Comparison of ENCODE assay signal across 27 mouse cellular contexts in the genomic region with DNA sequence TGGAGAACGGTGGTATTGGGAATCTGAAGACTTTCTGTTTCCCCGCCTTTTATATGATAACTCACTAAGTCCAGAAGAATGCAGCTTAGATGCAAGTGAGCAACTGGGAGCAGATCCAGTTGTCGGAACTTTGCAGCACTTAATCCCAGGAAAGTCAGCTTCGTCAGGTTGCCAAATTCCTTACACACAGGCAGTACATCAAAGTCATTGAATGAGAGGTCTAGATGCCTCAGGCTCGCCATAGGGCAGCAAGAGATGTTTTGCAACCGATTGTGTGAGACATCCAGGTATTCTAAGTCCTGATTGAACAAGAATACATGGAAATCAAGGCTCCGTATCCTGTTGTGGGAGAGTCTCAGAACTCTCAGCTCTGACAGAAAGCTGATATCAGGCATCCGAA. TPM values are rescaled to one million over a fixed set of nuclear protein-coding genes. Genes with fewer than 3 reads are reported as not detected.
DNase-seq lines count a peak whose midpoint lies in the region; ATAC-seq and TF ChIP-seq lines count a peak whose summit lies in the region.
"Had no signal": no experiment of that assay in that cellular context is flagged by ENCODE, and none has a peak within 500 bp of the region (broad histone marks: within the 10 kb centered on the region; RNA-seq: fewer than 3 reads in every experiment).

No protein-coding gene starts in this region.

- no peak overlapping the region for H3K27ac ChIP-seq in embryonic facial prominence, embryonic 14.5 days (replicated peaks; ENCODE audit: low read depth, low read length)
- no peak overlapping the region for H3K27ac ChIP-seq in embryonic facial prominence, embryonic 10.5 days (replicated peaks)
- H3K27ac ChIP-seq in kidney, postnatal 0 days = no peak overlapping the region
- H3K27ac ChIP-seq in midbrain, embryonic 11.5 days (ENCODE audit: low read depth, low read length) = no peak overlapping the region
- H3K27ac ChIP-seq in midbrain, embryonic 13.5 days = no peak overlapping the region
- H3K27ac ChIP-seq: embryonic facial prominence, embryonic 13.5 days; forebrain, embryonic 10.5 days; forebrain, embryonic 12.5 days had no signal

- H3K4me2 ChIP-seq in embryonic facial prominence, embryonic 14.5 days (ENCODE audit: low read depth, low read length) = no peak overlapping the region
- no peak overlapping the region for H3K4me2 ChIP-seq in kidney, postnatal 0 days (ENCODE audit: low read length)
- no peak overlapping the region for H3K4me2 ChIP-seq in midbrain, embryonic 11.5 days
- no peak overlapping the region for H3K4me2 ChIP-seq in midbrain, embryonic 13.5 days (replicated peaks)
- H3K4me2 ChIP-seq: embryonic facial prominence, embryonic 13.5 days; forebrain, embryonic 12.5 days had no signal

- no peak overlapping the region for H3K9ac ChIP-seq in embryonic facial prominence, embryonic 14.5 days (ENCODE audit: low read depth, low read length)
- no peak overlapping the region for H3K9ac ChIP-seq in kidney, postnatal 0 days (ENCODE audit: low read depth, low read length)
- H3K9ac ChIP-seq in midbrain, embryonic 11.5 days (ENCODE audit: low read length) = no peak overlapping the region
- H3K9ac ChIP-seq in midbrain, embryonic 13.5 days (replicated peaks) = no peak overlapping the region
- H3K9ac ChIP-seq: embryonic facial prominence, embryonic 13.5 days; forebrain, embryonic 12.5 days had no signal

- ATAC-seq in embryonic facial prominence, embryonic 14.5 days (ENCODE audit: low read depth) = no peak
- no peak for ATAC-seq in kidney, postnatal 0 days (replicated peaks; ENCODE audit: low FRiP score, low read depth)
- ATAC-seq in midbrain, embryonic 11.5 days (ENCODE audit: low FRiP score) = no peak
- no peak for ATAC-seq in midbrain, embryonic 13.5 days
- ATAC-seq: CD4-positive, CD25-positive, alpha-beta regulatory T cell, adult 4 months; forebrain, embryonic 14.5 days; forebrain, embryonic 16.5 days had no signal

- no peak for TF ChIP-seq CTCF in kidney, postnatal 0 days (IDR thresholded peaks at IDR 0.05; ENCODE audit: low read depth)

- peak; percentile 65 for DNase-seq in embryonic facial prominence, embryonic 14.5 days (ENCODE audit: low spot score)
- no peak for DNase-seq in embryonic facial prominence, embryonic 10.5 days (ENCODE audit: low spot score)
- DNase-seq in kidney, postnatal 0 days (ENCODE audit: low spot score) = peak; percentile 7
- no peak for DNase-seq in kidney, adult 9 months
- DNase-seq in midbrain, embryonic 11.5 days (ENCODE audit: low spot score, missing footprints) = peak; percentile 10
- DNase-seq in gonadal fat pad, adult 2 months (ENCODE audit: low read depth) = peak; percentile 61
- no peak for DNase-seq in embryo, embryonic 9.5 days (ENCODE audit: extremely low spot score)
- DNase-seq: adrenal gland, adult 2 months; adrenal gland, postnatal 10 days; adrenal gland, postnatal 25 days; B cell, adult 2 months; cerebellum, adult 11 months; cerebellum, adult 18-20 months; cerebellum, adult 8-10 months; cerebellum, adult 9-11 months; cerebellum, postnatal 14 days; cerebellum, postnatal 36 days; embryo, embryonic 11 days had no signal

- no peaks in the 10 kb centered on the region for H3K27me3 ChIP-seq in embryonic facial prominence, embryonic 14.5 days (replicated peaks; ENCODE audit: control insufficient read depth, insufficient read depth, low read length)
- no peaks in the 10 kb centered on the region for H3K27me3 ChIP-seq in embryonic facial prominence, embryonic 10.5 days (replicated peaks; ENCODE audit: low read depth, poor library complexity, severe bottlenecking)
- H3K27me3 ChIP-seq in kidney, postnatal 0 days (ENCODE audit: insufficient read depth, low read length) = no peaks in the 10 kb centered on the region
- H3K27me3 ChIP-seq in midbrain, embryonic 11.5 days (ENCODE audit: control insufficient read depth, insufficient read depth, low read length) = no peaks in the 10 kb centered on the region
- no peaks in the 10 kb centered on the region for H3K27me3 ChIP-seq in midbrain, embryonic 13.5 days
- H3K27me3 ChIP-seq: CH12.LX; embryonic facial prominence, embryonic 13.5 days; forebrain, embryonic 12.5 days had no signal

- no peak overlapping the region for H3K4me3 ChIP-seq in embryonic facial prominence, embryonic 14.5 days (ENCODE audit: low read depth, low read length)
- no peak overlapping the region for H3K4me3 ChIP-seq in embryonic facial prominence, embryonic 10.5 days
- H3K4me3 ChIP-seq in kidney, postnatal 0 days (replicated peaks; ENCODE audit: low read depth, low read length) = no peak overlapping the region
- H3K4me3 ChIP-seq in midbrain, embryonic 11.5 days (ENCODE audit: low read depth, low read length) = no peak overlapping the region
- H3K4me3 ChIP-seq in midbrain, embryonic 13.5 days (replicated peaks) = no peak overlapping the region
- H3K4me3 ChIP-seq: embryonic facial prominence, embryonic 13.5 days; forebrain, embryonic 10.5 days; forebrain, embryonic 12.5 days had no signal

- no peaks in the 10 kb centered on the region for H3K4me1 ChIP-seq in embryonic facial prominence, embryonic 14.5 days (ENCODE audit: control insufficient read depth, insufficient read depth, low read length)
- no peaks in the 10 kb centered on the region for H3K4me1 ChIP-seq in embryonic facial prominence, embryonic 10.5 days
- no peaks in the 10 kb centered on the region for H3K4me1 ChIP-seq in kidney, postnatal 0 days (replicated peaks; ENCODE audit: insufficient read depth, low read length)
- no peaks in the 10 kb centered on the region for H3K4me1 ChIP-seq in midbrain, embryonic 11.5 days (ENCODE audit: control insufficient read depth, insufficient read depth, low read length)
- H3K4me1 ChIP-seq in midbrain, embryonic 13.5 days (replicated peaks) = no peaks in the 10 kb centered on the region
- H3K4me1 ChIP-seq: embryonic facial prominence, embryonic 13.5 days; forebrain, embryonic 10.5 days; forebrain, embryonic 12.5 days had no signal

- no peaks in the 10 kb centered on the region for H3K9me3 ChIP-seq in embryonic facial prominence, embryonic 14.5 days (ENCODE audit: control insufficient read depth, low read length)
- no peaks in the 10 kb centered on the region for H3K9me3 ChIP-seq in embryonic facial prominence, embryonic 10.5 days
- H3K9me3 ChIP-seq in kidney, postnatal 0 days (replicated peaks; ENCODE audit: low read length) = no peaks in the 10 kb centered on the region
- H3K9me3 ChIP-seq in midbrain, embryonic 11.5 days (ENCODE audit: control insufficient read depth, low read length) = no peaks in the 10 kb centered on the region
- no peaks in the 10 kb centered on the region for H3K9me3 ChIP-seq in midbrain, embryonic 13.5 days
- H3K9me3 ChIP-seq: embryonic facial prominence, embryonic 13.5 days; forebrain, embryonic 10.5 days; forebrain, embryonic 12.5 days; G1E had no signal

- WGBS in embryonic facial prominence, embryonic 14.5 days = 65% methylated on average over 8 of the region's 8 CpGs
- 84% methylated on average over 8 of the region's 8 CpGs for WGBS in embryonic facial prominence, embryonic 10.5 days
- 69% methylated on average over 8 of the region's 8 CpGs for WGBS in kidney, postnatal 0 days
- WGBS in midbrain, embryonic 11.5 days = 86% methylated on average over 8 of the region's 8 CpGs
- WGBS in midbrain, embryonic 13.5 days = 85% methylated on average over 8 of the region's 8 CpGs

- H3K36me3 ChIP-seq in embryonic facial prominence, embryonic 14.5 days (ENCODE audit: control insufficient read depth, insufficient read depth, low read length) = no peaks in the 10 kb centered on the region
- no peaks in the 10 kb centered on the region for H3K36me3 ChIP-seq in embryonic facial prominence, embryonic 10.5 days (replicated peaks)
- no peaks in the 10 kb centered on the region for H3K36me3 ChIP-seq in kidney, postnatal 0 days (ENCODE audit: insufficient read depth, low read length)
- no peaks in the 10 kb centered on the region for H3K36me3 ChIP-seq in midbrain, embryonic 11.5 days (ENCODE audit: control insufficient read depth, insufficient read depth, low read length)
- no peaks in the 10 kb centered on the region for H3K36me3 ChIP-seq in midbrain, embryonic 13.5 days
- H3K36me3 ChIP-seq: embryonic facial prominence, embryonic 13.5 days; forebrain, embryonic 10.5 days; forebrain, embryonic 12.5 days; G1E had no signal

RNA-seq across cellular contexts. Expression of a gene that starts 5.0 kb away (rescaled TPM):
- 1.6 and 1.7 TPM in 2 replicates for polyA plus RNA-seq in embryonic facial prominence, embryonic 14.5 days (2014; fragmentation: Nextera tagmentation; extraction: Ambion mirVana)
- polyA plus RNA-seq in embryonic facial prominence, embryonic 10.5 days (2016; fragmentation: Nextera tagmentation; extraction: Ambion mirVana) = 0.19 and 0.30 TPM in 2 replicates
- 0.32 and 0.42 TPM in 2 replicates for polyA plus RNA-seq in kidney, postnatal 0 days (2015; fragmentation: Nextera tagmentation; extraction: Ambion mirVana)
- polyA plus RNA-seq in midbrain, embryonic 11.5 days (2014; fragmentation: Nextera tagmentation; extraction: Ambion mirVana) = 0.33 and 0.41 TPM in 2 replicates
- polyA plus RNA-seq in midbrain, embryonic 13.5 days (2015; fragmentation: Nextera tagmentation; extraction: Ambion mirVana) = 0.17 and 0.22 TPM in 2 replicates
- 0.97 and 1.1 TPM in 2 replicates for polyA plus RNA-seq in gonadal fat pad, adult 2 months (2012; rRNA removed)
- polyA plus RNA-seq: G1E had no signal

RNA-seq across cellular contexts. Expression of a gene that starts 14.9 kb away (rescaled TPM):
- polyA plus RNA-seq in embryonic facial prominence, embryonic 14.5 days (2014; fragmentation: Nextera tagmentation; extraction: Ambion mirVana) = 59.2 and 60.6 TPM in 2 replicates
- polyA plus RNA-seq in embryonic facial prominence, embryonic 10.5 days (2016; fragmentation: Nextera tagmentation; extraction: Ambion mirVana) = 14.5 and 15.0 TPM in 2 replicates
- polyA plus RNA-seq in kidney, postnatal 0 days (2015; fragmentation: Nextera tagmentation; extraction: Ambion mirVana) = 28.9 and 32.6 TPM in 2 replicates
- polyA plus RNA-seq in midbrain, embryonic 11.5 days (2014; fragmentation: Nextera tagmentation; extraction: Ambion mirVana) = 14.8 and 17.3 TPM in 2 replicates
- polyA plus RNA-seq in midbrain, embryonic 13.5 days (2015; fragmentation: Nextera tagmentation; extraction: Ambion mirVana) = 6.1 and 6.8 TPM in 2 replicates
- polyA plus RNA-seq in gonadal fat pad, adult 2 months (2012; rRNA removed) = 51.6 and 52.6 TPM in 2 replicates
- polyA plus RNA-seq: G1E had no signal

RNA-seq across cellular contexts. Expression of a gene that starts 21.6 kb away (rescaled TPM):
- 1.4 TPM in 2 replicates for polyA plus RNA-seq in embryonic facial prominence, embryonic 14.5 days (2014; fragmentation: Nextera tagmentation; extraction: Ambion mirVana)
- 0.31 and 0.35 TPM in 2 replicates for polyA plus RNA-seq in embryonic facial prominence, embryonic 10.5 days (2016; fragmentation: Nextera tagmentation; extraction: Ambion mirVana)
- 0.73 and 0.87 TPM in 2 replicates for polyA plus RNA-seq in kidney, postnatal 0 days (2015; fragmentation: Nextera tagmentation; extraction: Ambion mirVana)
- 0.62 and 0.85 TPM in 2 replicates for polyA plus RNA-seq in midbrain, embryonic 11.5 days (2014; fragmentation: Nextera tagmentation; extraction: Ambion mirVana)
- 0.21 and 0.30 TPM in 2 replicates for polyA plus RNA-seq in midbrain, embryonic 13.5 days (2015; fragmentation: Nextera tagmentation; extraction: Ambion mirVana)
- polyA plus RNA-seq in gonadal fat pad, adult 2 months (2012; rRNA removed) = 1.9 and 2.3 TPM in 2 replicates
- polyA plus RNA-seq: G1E had no signal

Comparison
In these comparisons a context has a peak if more than half of its experiments do, and no peak if none do; other contexts are left out.
1. DNase-seq: peak in embryonic facial prominence, embryonic 14.5 days (single experiment), kidney, postnatal 0 days (single experiment), midbrain, embryonic 11.5 days (single experiment) and gonadal fat pad, adult 2 months (single experiment); none in embryonic facial prominence, embryonic 10.5 days (single experiment), kidney, adult 9 months (single experiment) and embryo, embryonic 9.5 days (single experiment).